Mouse (Mus musculus) C2C12 (cell line): Measurements from ENCODE around the gene Poc5.

ENCODE experiments used
- CTCF ChIP-seq: IDR thresholded peaks from one replicate; pipeline ENCODE4 v1.5.1; 2011; ENCODE audit not compliant: control insufficient read depth, insufficient read depth, insufficient read length
- MYOG ChIP-seq: IDR thresholded peaks from one replicate; pipeline ENCODE4 v1.6.1; 2011; ENCODE audit not compliant: control insufficient read depth, insufficient read length; ENCODE audit errors: extremely low read depth

GRCm38 (mm10) chr13:96434899-96435331 is 46.8 kb downstream of the Poc5 start:
- TF ChIP-seq CTCF = no peak
- TF ChIP-seq MYOG = no peak
